Mouse (Mus musculus): Measurements from ENCODE around the gene Scn11a.

GRCm38 (mm10) chr9:119804501-119804847 lies 20.8 kb downstream of the Scn11a start:
- no peak for TF ChIP-seq MYOD1 (IDR thresholded peaks at IDR 0.05; ENCODE audit: control insufficient read depth, insufficient read length, low read depth)
- no peak for TF ChIP-seq CTCF (IDR thresholded peaks at IDR 0.05; ENCODE audit: control insufficient read depth, insufficient read depth, insufficient read length)
- TF ChIP-seq FOSL1 (IDR thresholded peaks at IDR 0.05; ENCODE audit: insufficient read depth, low read length, poor library complexity, severe bottlenecking), result no peak
- no peak for TF ChIP-seq MYOG (IDR thresholded peaks at IDR 0.05; ENCODE audit: control insufficient read depth, extremely low read depth, insufficient read length)
- no peak for TF ChIP-seq MAX (IDR thresholded peaks at IDR 0.05)
- TF ChIP-seq USF1 (IDR thresholded peaks at IDR 0.05; ENCODE audit: low read depth), result no peak
- no peak for TF ChIP-seq CEBPB (IDR thresholded peaks at IDR 0.05; ENCODE audit: low read depth)
